Mouse (Mus musculus) kidney, embryonic 15.5 days (tissue): ENCODE results near the gene Sun5. TPM values are rescaled to one million over a fixed set of nuclear protein-coding genes. Genes with fewer than 3 reads are reported as not detected.
"Not testable (repeated sequence)": the region's sequence is repeated elsewhere in the genome, so short reads cannot be mapped to it uniquely, and the experiment has no call there.

Experiments used
- ATAC-seq: fragments of 200-750 bp; cut with Nextera tagmentation; replicated peaks from 2 replicates; pipeline ENCODE4 v1.8.0; 2017; ENCODE audit warnings: moderate TSS enrichment; ENCODE audit not compliant: low FRiP score
- H3K27ac ChIP-seq: fragments of 300-500 bp; sonication (generic); 2 replicates; pipeline ENCODE4 v1.5.1; 2015; ENCODE audit warnings: mild to moderate bottlenecking, inconsistent platforms
- H3K27me3 ChIP-seq: fragments of 300-500 bp; sonication (generic); 2 replicates; pipeline ENCODE4 v1.6.1; 2015; ENCODE audit warnings: inconsistent platforms
- H3K36me3 ChIP-seq: fragments of 300-500 bp; sonication (generic); 2 replicates; pipeline ENCODE4 v1.6.1; 2015; ENCODE audit warnings: inconsistent platforms
- H3K4me1 ChIP-seq: fragments of 300-500 bp; sonication (generic); 2 replicates; pipeline ENCODE4 v1.6.1; 2015; ENCODE audit warnings: inconsistent platforms
- H3K4me2 ChIP-seq: fragments of 300-500 bp; sonication (generic); 2 replicates; pipeline ENCODE4 v1.6.1; 2015; ENCODE audit warnings: moderate library complexity, mild to moderate bottlenecking, inconsistent platforms
- H3K4me3 ChIP-seq: fragments of 300-500 bp; sonication (generic); replicated peaks from 2 replicates; pipeline ENCODE4 v1.5.1; 2015; ENCODE audit warnings: mild to moderate bottlenecking, inconsistent platforms
- H3K9ac ChIP-seq: fragments of 300-500 bp; sonication (generic); 2 replicates; pipeline ENCODE4 v1.6.1; 2015; ENCODE audit warnings: mild to moderate bottlenecking, inconsistent platforms
- H3K9me3 ChIP-seq: fragments of 300-500 bp; sonication (generic); replicated peaks from 2 replicates; pipeline ENCODE4 v1.6.1; 2016; ENCODE audit warnings: inconsistent platforms
- WGBS: fragments of 180-500 bp; shearing (Covaris S2); methylation state at CpG from one replicate; pipeline ENCODE4 v1.1.7; 2015; ENCODE audit warnings: mixed read lengths; 5-methylcytosine and 5-hydroxymethylcytosine counted together
- polyA plus RNA-seq: library from polyadenylated mRNA; unstranded; fragments of >200 nt; fragmentation: Nextera tagmentation; extraction: Ambion mirVana; gene quantifications from 2 replicates; pipeline ENCODE4 v1.2.1, GENCODE M21; 2015

Gene Sun5
- polyA plus RNA-seq, 1 experiment from 2014 or later = not detected

DNA sequence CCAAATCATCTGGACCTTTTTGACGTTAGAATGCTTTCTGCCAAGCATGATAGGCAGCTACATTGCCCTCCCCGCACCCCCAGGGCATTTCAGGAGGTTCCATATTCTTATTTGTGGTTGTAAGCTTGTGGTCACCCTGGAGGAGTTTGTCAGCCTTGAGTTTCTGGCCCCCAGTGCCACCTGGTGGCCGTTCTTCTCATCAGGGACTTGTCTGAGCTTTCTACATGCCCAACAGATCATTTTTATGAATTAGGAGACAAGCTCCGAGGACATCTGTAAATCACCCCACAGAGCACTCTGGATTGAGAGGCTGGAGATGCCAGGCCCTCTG lies 19.9 kb downstream of the Sun5 start:
- Histone ChIP-seq H3K9ac (no peak overlapping the region), H3K4me3 (no peak overlapping the region), H3K4me1 (no peaks in the 10 kb centered on the region), H3K27ac (no peak overlapping the region), H3K36me3 (no peaks in the 10 kb centered on the region), H3K9me3 (no peaks in the 10 kb centered on the region), H3K4me2 (no peak overlapping the region), H3K27me3 (no peaks in the 10 kb centered on the region)
- no peak for ATAC-seq
- 42% methylated on average over 4 of the region's 4 CpGs for WGBS

DNA sequence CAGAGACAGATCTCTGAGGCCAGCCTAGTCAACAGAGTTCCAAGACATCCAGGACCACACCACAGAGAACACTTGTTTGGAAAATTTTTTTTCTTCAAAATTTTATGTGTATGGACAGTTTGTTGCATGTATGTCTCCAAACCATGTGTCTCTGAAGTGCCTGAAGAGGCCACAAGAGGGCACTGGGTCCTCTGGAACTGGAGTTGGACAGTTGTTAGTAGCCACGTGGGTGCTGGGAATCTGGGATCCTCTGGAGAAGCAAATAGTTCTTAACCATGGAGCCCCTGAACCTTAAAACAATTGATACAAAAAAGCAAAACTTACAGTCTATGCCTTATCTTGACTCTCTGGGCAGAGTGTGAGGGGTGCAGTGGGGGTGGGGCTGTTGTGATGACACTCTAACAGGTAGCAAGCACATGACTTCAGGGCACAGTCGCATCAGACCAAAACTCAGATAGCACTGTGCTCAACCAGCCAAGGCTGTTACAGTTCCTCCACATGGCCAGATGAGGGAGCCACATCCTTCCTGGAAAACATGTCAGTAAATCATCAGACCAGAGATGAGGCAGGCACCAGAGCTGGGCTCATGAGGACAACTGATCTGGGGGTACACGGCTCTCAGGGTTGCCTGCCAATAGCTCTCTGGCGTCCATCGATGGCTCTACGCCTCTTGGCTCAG lies 20.4 kb downstream of the Sun5 start:
- Histone ChIP-seq H3K4me3 (no peak overlapping the region), H3K27me3 (no peaks in the 10 kb centered on the region), H3K4me2 (no peak overlapping the region), H3K9ac (no peak overlapping the region), H3K4me1 (no peaks in the 10 kb centered on the region), H3K36me3 (no peaks in the 10 kb centered on the region), H3K9me3 (no peaks in the 10 kb centered on the region), H3K27ac (no peak overlapping the region)
- WGBS = 83% methylated on average over 6 of the region's 6 CpGs
- ATAC-seq = no peak

- H3K9me3 ChIP-seq = no peaks in the 10 kb centered on the region
- no peak for ATAC-seq
- no peak overlapping the region for H3K9ac ChIP-seq
- H3K36me3 ChIP-seq = no peaks in the 10 kb centered on the region
- H3K27me3 ChIP-seq = no peaks in the 10 kb centered on the region
- no peak overlapping the region for H3K27ac ChIP-seq
- H3K4me3 ChIP-seq = no peak overlapping the region
- H3K4me2 ChIP-seq = no peak overlapping the region
- H3K4me1 ChIP-seq = no peaks in the 10 kb centered on the region
- WGBS = 52% methylated on average over 3 of the region's 3 CpGs
Observed at GRCm38 (mm10) chr2:153848389-153848788, 22.5 kb downstream of the Sun5 start.

DNA sequence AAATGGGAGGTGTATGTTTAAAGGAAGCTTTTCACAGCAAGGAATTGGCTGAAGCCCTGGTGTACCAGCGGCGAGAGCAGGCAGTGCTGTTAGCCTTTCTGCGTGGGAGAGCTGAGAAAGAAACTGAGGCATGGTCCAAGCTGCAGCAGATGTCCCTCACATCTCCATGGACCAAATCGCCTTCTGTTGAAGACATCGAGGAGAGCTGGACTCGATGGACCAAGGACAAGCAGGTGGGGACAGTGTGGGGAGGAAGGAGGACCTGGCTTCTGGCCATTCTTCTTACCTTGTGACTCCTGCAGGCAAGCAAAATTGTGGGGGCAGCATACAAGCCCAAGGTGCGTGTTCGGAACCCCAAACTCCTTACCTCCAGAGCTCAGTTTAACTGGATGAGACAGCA lies 28.0 kb downstream of the Sun5 start:
- no peak for ATAC-seq
- Histone ChIP-seq H3K9ac (no peak overlapping the region), H3K9me3 (no peaks in the 10 kb centered on the region), H3K4me3 (no peak overlapping the region), H3K4me1 (no peaks in the 10 kb centered on the region), H3K27ac (no peak overlapping the region), H3K4me2 (no peak overlapping the region), H3K27me3 (no peaks in the 10 kb centered on the region), H3K36me3 (no peaks in the 10 kb centered on the region)
- WGBS = 85% methylated on average over 8 of the region's 8 CpGs

GRCm38 (mm10) chr2:153833291-153833690 lies 37.6 kb downstream of the Sun5 start:
- no peaks in the 10 kb centered on the region for H3K27me3 ChIP-seq
- H3K27ac ChIP-seq = no peak overlapping the region
- H3K4me2 ChIP-seq = no peak overlapping the region
- H3K4me3 ChIP-seq = no peak overlapping the region
- no peaks in the 10 kb centered on the region for H3K9me3 ChIP-seq
- H3K36me3 ChIP-seq = no peaks in the 10 kb centered on the region
- 91% methylated on average over 8 of the region's 8 CpGs for WGBS
- no peak for ATAC-seq
- H3K9ac ChIP-seq = no peak overlapping the region
- H3K4me1 ChIP-seq = no peaks in the 10 kb centered on the region

- no peaks in the 10 kb centered on the region for H3K4me1 ChIP-seq
Observed at GRCm38 (mm10) chr2:153828704-153829103, 42.2 kb downstream of the Sun5 start.

GRCm38 (mm10) chr2:153827171-153827830 lies 43.6 kb downstream of the Sun5 start:
- no peak overlapping the region for H3K9ac ChIP-seq
- ATAC-seq = no peak
- WGBS = 77% methylated on average over 8 of the region's 8 CpGs

More at GRCm38 (mm10) chr2:153828704-153829103, 42.2 kb downstream of the Sun5 start:
- H3K27me3 ChIP-seq = no peaks in the 10 kb centered on the region
- ATAC-seq = no peak
- no peak overlapping the region for H3K4me2 ChIP-seq
- H3K36me3 ChIP-seq = no peaks in the 10 kb centered on the region
- 83% methylated on average over 7 of the region's 7 CpGs for WGBS
- no peak overlapping the region for H3K9ac ChIP-seq
- no peak overlapping the region for H3K27ac ChIP-seq
- no peak overlapping the region for H3K4me3 ChIP-seq
- H3K9me3 ChIP-seq = no peaks in the 10 kb centered on the region

GRCm38 (mm10) chr2:153825900-153826299 lies 45.0 kb downstream of the Sun5 start:
- H3K9ac ChIP-seq, H3K4me2 ChIP-seq, ATAC-seq, H3K36me3 ChIP-seq, H3K9me3 ChIP-seq, H3K27me3 ChIP-seq, H3K4me3 ChIP-seq, H3K4me1 ChIP-seq, H3K27ac ChIP-seq: not testable (repeated sequence)
- whole genome bisulfite sequencing = 72% methylated on average over 32 of the region's 32 CpGs

More at GRCm38 (mm10) chr2:153827171-153827830, 43.6 kb downstream of the Sun5 start:
- no peaks in the 10 kb centered on the region for H3K9me3 ChIP-seq
- H3K4me1 ChIP-seq = no peaks in the 10 kb centered on the region
- no peaks in the 10 kb centered on the region for H3K27me3 ChIP-seq
- no peak overlapping the region for H3K4me3 ChIP-seq
- H3K27ac ChIP-seq = no peak overlapping the region
- no peaks in the 10 kb centered on the region for H3K36me3 ChIP-seq
- H3K4me2 ChIP-seq = no peak overlapping the region

GRCm38 (mm10) chr2:153824593-153824992 lies 46.3 kb downstream of the Sun5 start:
- Histone ChIP-seq H3K4me3 (no peak overlapping the region), H3K9ac (no peak overlapping the region), H3K9me3 (no peaks in the 10 kb centered on the region), H3K27ac (no peak overlapping the region), H3K36me3 (no peaks in the 10 kb centered on the region), H3K27me3 (no peaks in the 10 kb centered on the region), H3K4me1 (no peaks in the 10 kb centered on the region), H3K4me2 (no peak overlapping the region)
- 78% methylated on average over 6 of the region's 6 CpGs for WGBS
- no peak for ATAC-seq

GRCm38 (mm10) chr2:153822005-153822543 lies 48.8 kb downstream of the Sun5 start:
- H3K4me3 ChIP-seq = no peak overlapping the region
- H3K4me1 ChIP-seq = no peaks in the 10 kb centered on the region
- H3K9me3 ChIP-seq = no peaks in the 10 kb centered on the region
- H3K9ac ChIP-seq = no peak overlapping the region
- no peak overlapping the region for H3K27ac ChIP-seq
- no peak for ATAC-seq
- 86% methylated on average over 2 of the region's 2 CpGs for WGBS
- no peaks in the 10 kb centered on the region for H3K36me3 ChIP-seq
- H3K27me3 ChIP-seq = no peaks in the 10 kb centered on the region
- no peak overlapping the region for H3K4me2 ChIP-seq

GRCm38 (mm10) chr2:153809921-153810320 lies 61.0 kb downstream of the Sun5 start:
- Histone ChIP-seq H3K4me2 (no peak overlapping the region), H3K9me3 (no peaks in the 10 kb centered on the region), H3K4me1 (no peaks in the 10 kb centered on the region), H3K27me3 (no peaks in the 10 kb centered on the region), H3K9ac (no peak overlapping the region), H3K36me3 (no peaks in the 10 kb centered on the region), H3K27ac (no peak overlapping the region), H3K4me3 (no peak overlapping the region)
- 60% methylated on average over 3 of the region's 3 CpGs for WGBS
- no peak for ATAC-seq

DNA sequence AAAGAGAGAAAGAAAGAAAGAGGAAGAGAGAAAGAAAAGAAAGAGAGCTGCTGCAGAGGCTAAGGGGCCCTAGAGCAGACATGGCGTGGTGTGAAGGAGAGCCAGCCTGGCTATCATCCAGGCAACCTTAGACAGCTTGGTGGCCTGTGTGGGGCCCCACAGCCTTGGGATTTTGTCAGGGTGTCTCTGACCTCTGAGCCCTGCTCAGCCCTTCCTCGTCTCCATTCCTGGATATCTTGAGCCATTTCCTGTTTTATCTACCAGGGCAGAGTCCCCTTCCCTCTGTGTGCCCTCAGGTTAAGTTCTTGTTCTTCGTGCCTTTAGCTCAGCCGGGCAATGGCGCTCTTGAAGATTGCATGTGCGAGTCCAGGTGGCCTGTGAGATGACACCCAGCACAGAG lies 62.0 kb downstream of the Sun5 start:
- Histone ChIP-seq H3K9ac (no peak overlapping the region), H3K4me3 (no peak overlapping the region), H3K4me1 (no peaks in the 10 kb centered on the region), H3K27ac (no peak overlapping the region), H3K27me3 (no peaks in the 10 kb centered on the region), H3K9me3 (no peaks in the 10 kb centered on the region), H3K4me2 (no peak overlapping the region), H3K36me3 (no peaks in the 10 kb centered on the region)
- ATAC-seq = no peak
- WGBS = 65% methylated on average over 6 of the region's 6 CpGs
